Mouse (Mus musculus): ENCODE data around the gene Zfp449. TPM values are rescaled to one million over a fixed set of nuclear protein-coding genes. Genes with fewer than 3 reads are reported as not detected.

Gene Zfp449
- total RNA-seq (2014; fragmentation: Nextera tagmentation), result 1.2 and 4.4 TPM in 2 replicates
- 1.1 and 1.4 TPM in 2 replicates for total RNA-seq (2017)

GRCm38 (mm10) chrX:56346176-56346931 lies at the start of gene Zfp449:
TSS of gene Zfp449 (plus strand) at chrX:56346400.
- ATAC-seq (replicated peaks; ENCODE audit: poor library complexity, severe bottlenecking), result peak; percentile 100

GRCm38 (mm10) chrX:56307597-56307996 lies 38.6 kb upstream of the Zfp449 start:
- peak; percentile 81 for ATAC-seq (replicated peaks; ENCODE audit: poor library complexity, severe bottlenecking)

- no peak for ATAC-seq (replicated peaks; ENCODE audit: poor library complexity, severe bottlenecking)
Measured at GRCm38 (mm10) chrX:56312813-56313212, 33.4 kb upstream of the Zfp449 start.

- peak; percentile 63 for ATAC-seq (replicated peaks; ENCODE audit: poor library complexity, severe bottlenecking)
Measured at GRCm38 (mm10) chrX:56322096-56322495, 24.1 kb upstream of the Zfp449 start.

GRCm38 (mm10) chrX:56322731-56323130 lies 23.5 kb upstream of the Zfp449 start:
- ATAC-seq (replicated peaks; ENCODE audit: poor library complexity, severe bottlenecking), result peak; percentile 76

GRCm38 (mm10) chrX:56332046-56332445 lies 14.2 kb upstream of the Zfp449 start:
- ATAC-seq (replicated peaks; ENCODE audit: poor library complexity, severe bottlenecking), result no peak

- ATAC-seq (replicated peaks; ENCODE audit: poor library complexity, severe bottlenecking), result peak; percentile 69
Measured at GRCm38 (mm10) chrX:56340305-56340704, 5.9 kb upstream of the Zfp449 start.

- ATAC-seq (replicated peaks; ENCODE audit: poor library complexity, severe bottlenecking), result no peak
Measured at GRCm38 (mm10) chrX:56342921-56343320, 3.3 kb upstream of the Zfp449 start.

- no peak for ATAC-seq (replicated peaks; ENCODE audit: poor library complexity, severe bottlenecking)
Measured at GRCm38 (mm10) chrX:56346932-56347253, 693 bp downstream of the Zfp449 start.

GRCm38 (mm10) chrX:56374431-56375128 lies 28.4 kb downstream of the Zfp449 start, which contains the start of gene Smim10l2a:
TSS of gene Smim10l2a (plus strand) at chrX:56374586.
- ATAC-seq (replicated peaks; ENCODE audit: poor library complexity, severe bottlenecking), result peak; percentile 94

GRCm38 (mm10) chrX:56380852-56381251 lies 34.7 kb downstream of the Zfp449 start:
- no peak for ATAC-seq (replicated peaks; ENCODE audit: poor library complexity, severe bottlenecking)

GRCm38 (mm10) chrX:56384142-56384541 lies 37.9 kb downstream of the Zfp449 start:
- ATAC-seq (replicated peaks; ENCODE audit: poor library complexity, severe bottlenecking), result no peak

- ATAC-seq (replicated peaks; ENCODE audit: poor library complexity, severe bottlenecking), result peak; percentile 78
Measured at GRCm38 (mm10) chrX:56404646-56405045, 58.4 kb downstream of the Zfp449 start.

- no peak for ATAC-seq (replicated peaks; ENCODE audit: poor library complexity, severe bottlenecking)
Measured at GRCm38 (mm10) chrX:56405482-56405881, 59.3 kb downstream of the Zfp449 start.

GRCm38 (mm10) chrX:56406128-56406527 lies 59.9 kb downstream of the Zfp449 start:
- peak; percentile 37; the same call in 1 of the 2 replicates for ATAC-seq (replicated peaks; ENCODE audit: poor library complexity, severe bottlenecking)

Other genes with a start within 250 kb of the Zfp449 start
- 6.0 and 7.0 TPM in 2 replicates for gene 3830403N18Rik, start 209.8 kb upstream of the Zfp449 start, total RNA-seq (2014; fragmentation: Nextera tagmentation)
- gene 3830403N18Rik, start 209.8 kb upstream of the Zfp449 start, total RNA-seq (2017), result 2.5 and 2.6 TPM in 2 replicates
- gene Gm773, start 133.5 kb upstream of the Zfp449 start, total RNA-seq (2014; fragmentation: Nextera tagmentation), result not detected in 2 replicates
- not detected in 2 replicates for gene Gm773, start 133.5 kb upstream of the Zfp449 start, total RNA-seq (2017)
- gene Smim10l2a, start 28.2 kb downstream of the Zfp449 start, total RNA-seq (2014; fragmentation: Nextera tagmentation), result 1.2 TPM in 2 replicates
- 0.46 and 0.82 TPM in 2 replicates for gene Smim10l2a, start 28.2 kb downstream of the Zfp449 start, total RNA-seq (2017)
- gene Gm2174, start 101.6 kb downstream of the Zfp449 start, total RNA-seq (2014; fragmentation: Nextera tagmentation), result 1.9 TPM in 1 of 2 replicates, not detected in the other
- 30.0 and 112 TPM in 2 replicates for gene Gm2174, start 101.6 kb downstream of the Zfp449 start, total RNA-seq (2017)
- 39.9 and 96.1 TPM in 2 replicates for gene Ints6l, start 108.5 kb downstream of the Zfp449 start, total RNA-seq (2014; fragmentation: Nextera tagmentation)
- gene Ints6l, start 108.5 kb downstream of the Zfp449 start, total RNA-seq (2017), result 48.0 and 62.4 TPM in 2 replicates
- gene Gm10477, start 178.3 kb downstream of the Zfp449 start, total RNA-seq (2014; fragmentation: Nextera tagmentation), result not detected in 2 replicates
- not detected in 2 replicates for gene Gm10477, start 178.3 kb downstream of the Zfp449 start, total RNA-seq (2017)
- gene Gm648, start 203.2 kb downstream of the Zfp449 start, total RNA-seq (2014; fragmentation: Nextera tagmentation), result not detected in 2 replicates
- gene Gm648, start 203.2 kb downstream of the Zfp449 start, total RNA-seq (2017), result not detected in 2 replicates

Measured in granulocyte monocyte progenitor cell, adult 5-6 weeks (primary cell).